Mouse (Mus musculus): ENCODE data around the gene Ugt1a7c. TPM values are rescaled to one million over a fixed set of nuclear protein-coding genes. Genes with fewer than 3 reads are reported as not detected.
"Not testable (repeated sequence)": the region's sequence is repeated elsewhere in the genome, so short reads cannot be mapped to it uniquely, and the experiment has no call there.

Ugt1a7c gene
- polyA plus RNA-seq (2012; ENCODE audit: insufficient read depth, insufficient read length, low replicate concordance, missing spikeins): not detected in 2 replicates

DNA sequence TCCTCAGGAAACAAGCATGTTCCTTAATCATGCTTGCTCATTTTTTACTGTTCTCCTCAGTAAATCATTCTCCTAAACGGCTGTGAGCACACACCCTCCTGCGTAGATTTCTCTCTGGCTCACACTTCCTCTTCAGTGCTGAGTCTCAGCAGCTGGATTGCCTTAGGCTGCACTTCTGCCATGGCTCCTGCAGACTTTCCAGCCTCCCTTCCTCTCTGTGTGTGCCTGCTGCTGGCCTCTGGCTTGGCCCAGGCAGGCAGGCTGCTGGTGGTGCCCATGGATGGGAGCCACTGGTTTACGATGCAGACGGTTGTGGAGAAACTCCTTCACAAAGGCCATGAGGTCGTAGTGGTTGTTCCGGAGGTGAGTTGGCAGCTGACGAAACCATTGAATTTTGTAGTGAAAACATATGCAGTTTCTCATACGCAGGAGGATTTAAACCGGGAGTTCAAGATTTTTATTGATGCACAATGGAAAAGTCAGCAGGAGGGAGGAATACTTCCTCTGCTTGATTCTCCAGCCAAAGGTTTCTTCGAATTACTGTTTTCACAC, at the start of gene Ugt1a7c:
TSS of gene Ugt1a7c (plus strand) at position 122 of the 552 bp plus-strand sequence.
- Histone ChIP-seq H3K4me1 (ENCODE audit: control insufficient read depth, insufficient read depth, low read length) (no peaks in the 10 kb centered on the region), H3K27ac (ENCODE audit: insufficient read depth, low read depth, low read length) (no peak within 1 kb of the TSS), H3K4me3 (ENCODE audit: insufficient read depth, low read depth, low read length) (no peak within 1 kb of the TSS)
- 48% methylated on average over 10 of the region's 10 CpGs for WGBS
- TF ChIP-seq CTCF (IDR thresholded peaks at IDR 0.05; ENCODE audit: insufficient read depth, low read depth, low read length) (no peak), POLR2A (IDR thresholded peaks at IDR 0.05; ENCODE audit: insufficient read depth, low read depth, low read length) (no peak)

DNA sequence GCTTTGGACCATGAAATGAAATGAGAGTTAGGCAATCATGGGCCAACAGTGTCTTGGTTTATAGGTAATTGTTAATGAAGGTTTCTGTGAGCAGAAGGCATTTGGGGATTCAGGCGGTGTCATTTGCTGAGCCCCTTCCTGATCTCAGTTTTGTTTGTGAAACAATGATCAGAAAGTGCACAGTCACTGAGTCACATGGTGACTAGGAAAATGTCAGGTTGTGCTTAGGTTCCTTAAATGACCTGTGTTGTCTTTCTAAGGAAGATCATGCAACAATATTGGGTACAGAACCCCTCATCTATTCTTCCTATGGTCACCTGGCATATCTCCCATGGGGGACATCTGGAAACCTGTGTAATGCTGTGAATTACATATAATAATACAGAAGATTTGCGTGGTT, 47.5 kb upstream of the Ugt1a7c start:
- not testable (repeated sequence) for H3K27ac ChIP-seq (ENCODE audit: insufficient read depth, low read depth, low read length)

DNA sequence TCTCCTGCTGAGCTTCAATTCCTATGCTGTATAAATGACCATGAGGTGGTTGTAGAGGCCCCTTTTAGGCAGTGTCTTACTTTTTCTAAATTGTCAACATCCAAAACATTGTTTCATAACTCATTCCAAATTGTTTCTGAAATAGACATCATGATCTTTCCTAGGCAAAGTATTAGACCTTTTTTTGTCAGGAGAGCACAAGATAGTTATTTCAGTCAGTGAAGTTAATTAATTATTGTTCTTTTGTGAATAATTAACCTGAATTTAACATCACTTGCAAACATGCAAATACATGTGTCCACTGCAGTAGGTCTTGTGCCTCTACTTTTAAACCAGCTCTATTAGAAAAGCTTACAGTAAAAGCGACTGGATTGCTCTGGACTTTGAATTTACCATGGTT, 39.8 kb upstream of the Ugt1a7c start, which contains the start of gene Ugt1a10:
TSS of gene Ugt1a10 (plus strand) at position 301 of the 400 bp plus-strand sequence.
- no peaks in the 10 kb centered on the region for H3K4me1 ChIP-seq (ENCODE audit: control insufficient read depth, insufficient read depth, low read length)
- H3K4me3 ChIP-seq (ENCODE audit: insufficient read depth, low read depth, low read length): no peak within 1 kb of the TSS
- H3K27ac ChIP-seq (ENCODE audit: insufficient read depth, low read depth, low read length): no peak within 1 kb of the TSS
- no peak for TF ChIP-seq CTCF (IDR thresholded peaks at IDR 0.05; ENCODE audit: insufficient read depth, low read depth, low read length)
- TF ChIP-seq POLR2A (IDR thresholded peaks at IDR 0.05; ENCODE audit: insufficient read depth, low read depth, low read length): no peak
- WGBS: 92% methylated on average over 1 of the region's 1 CpGs

More for the DNA sequence above, 47.5 kb upstream of the Ugt1a7c start:
- WGBS: 92% methylated on average over 2 of the region's 2 CpGs
- not testable (repeated sequence) for H3K4me3 ChIP-seq (ENCODE audit: insufficient read depth, low read depth, low read length); H3K4me1 ChIP-seq (ENCODE audit: control insufficient read depth, insufficient read depth, low read length)

DNA sequence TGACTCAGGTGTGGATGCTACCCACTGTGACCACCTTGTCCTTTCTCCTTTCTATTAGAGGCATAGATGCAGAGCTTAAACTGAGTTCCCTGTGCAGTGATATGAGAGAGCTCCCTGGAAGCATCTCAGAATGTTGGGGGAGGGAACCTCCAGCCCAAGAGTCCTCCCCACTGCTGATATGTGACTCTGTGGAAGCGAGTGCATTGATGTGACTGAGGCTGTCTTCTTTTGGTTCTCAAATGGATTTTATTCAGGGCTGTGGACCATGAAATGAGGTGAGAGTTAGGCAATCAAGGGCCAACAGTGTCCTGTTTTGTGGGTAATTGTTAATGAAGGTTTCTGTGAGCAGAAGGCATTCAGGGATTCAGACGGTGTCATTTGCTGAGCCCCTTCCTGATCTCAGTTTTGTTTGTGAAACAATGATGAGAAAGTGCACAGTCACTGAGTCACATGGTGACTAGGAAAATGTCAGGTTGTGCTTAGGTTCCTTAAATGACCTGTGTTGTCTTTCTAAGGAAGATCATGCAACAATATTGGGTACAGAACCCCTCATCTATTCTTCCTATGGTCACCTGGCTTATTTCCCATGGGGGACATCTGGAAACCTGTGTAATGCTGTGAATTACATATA, 28.3 kb upstream of the Ugt1a7c start:
- not testable (repeated sequence) for H3K4me1 ChIP-seq (ENCODE audit: control insufficient read depth, insufficient read depth, low read length); H3K27ac ChIP-seq (ENCODE audit: insufficient read depth, low read depth, low read length); H3K4me3 ChIP-seq (ENCODE audit: insufficient read depth, low read depth, low read length)
- 30% methylated on average over 1 of the region's 2 CpGs for WGBS

DNA sequence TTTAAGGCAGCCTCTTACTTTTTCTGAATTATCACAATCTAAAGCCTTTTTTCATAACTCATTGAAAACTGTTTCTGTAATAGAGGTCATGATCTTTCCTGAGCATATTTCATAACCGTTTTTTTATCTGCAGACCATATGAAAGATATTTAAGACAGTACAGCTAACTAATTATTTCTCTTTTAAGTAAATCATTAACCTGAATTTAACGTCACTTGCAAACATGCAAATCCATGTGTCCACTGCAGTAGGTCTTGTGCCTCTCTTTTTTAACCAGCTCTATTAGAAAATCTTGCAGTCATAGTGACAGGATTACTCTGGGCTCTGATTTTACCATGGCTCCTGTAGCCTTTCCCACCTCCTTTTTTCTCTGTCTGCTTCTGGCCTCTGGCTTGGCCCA, 24.4 kb upstream of the Ugt1a7c start, which contains the start of gene Ugt1a9:
TSS of gene Ugt1a9 (plus strand) at position 306 of the 400 bp plus-strand sequence.
- H3K4me1 ChIP-seq (ENCODE audit: control insufficient read depth, insufficient read depth, low read length): no peaks in the 10 kb centered on the region
- no peak within 1 kb of the TSS for H3K27ac ChIP-seq (ENCODE audit: insufficient read depth, low read depth, low read length)
- H3K4me3 ChIP-seq (ENCODE audit: insufficient read depth, low read depth, low read length): no peak within 1 kb of the TSS
- no peak for TF ChIP-seq CTCF (IDR thresholded peaks at IDR 0.05; ENCODE audit: insufficient read depth, low read depth, low read length)
- no peak for TF ChIP-seq POLR2A (IDR thresholded peaks at IDR 0.05; ENCODE audit: insufficient read depth, low read depth, low read length)
- WGBS: 77% methylated on average over 2 of the region's 2 CpGs

DNA sequence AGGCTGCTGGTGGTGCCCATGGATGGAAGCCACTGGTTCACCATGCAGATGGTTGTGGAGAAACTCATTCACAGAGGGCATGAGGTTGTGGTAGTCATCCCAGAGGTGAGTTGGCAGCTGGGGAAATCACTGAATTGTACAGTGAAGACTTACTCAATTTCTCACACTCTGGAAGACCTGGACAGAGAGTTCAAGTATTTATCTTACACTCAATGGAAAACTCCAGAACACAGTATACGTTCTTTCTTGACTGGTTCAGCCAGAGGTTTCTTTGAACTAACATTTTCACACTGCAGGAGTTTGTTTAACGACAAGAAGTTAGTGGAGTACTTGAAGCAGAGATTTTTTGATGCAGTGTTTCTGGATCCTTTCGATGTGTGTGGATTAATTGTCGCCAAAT, 24.0 kb upstream of the Ugt1a7c start:
- Histone ChIP-seq H3K4me3 (ENCODE audit: insufficient read depth, low read depth, low read length) (no peak overlapping the region), H3K27ac (ENCODE audit: insufficient read depth, low read depth, low read length) (no peak overlapping the region), H3K4me1 (ENCODE audit: control insufficient read depth, insufficient read depth, low read length) (no peaks in the 10 kb centered on the region)
- 81% methylated on average over 4 of the region's 4 CpGs for WGBS
- TF ChIP-seq CTCF (IDR thresholded peaks at IDR 0.05; ENCODE audit: insufficient read depth, low read depth, low read length) (no peak), POLR2A (IDR thresholded peaks at IDR 0.05; ENCODE audit: insufficient read depth, low read depth, low read length) (no peak)

DNA sequence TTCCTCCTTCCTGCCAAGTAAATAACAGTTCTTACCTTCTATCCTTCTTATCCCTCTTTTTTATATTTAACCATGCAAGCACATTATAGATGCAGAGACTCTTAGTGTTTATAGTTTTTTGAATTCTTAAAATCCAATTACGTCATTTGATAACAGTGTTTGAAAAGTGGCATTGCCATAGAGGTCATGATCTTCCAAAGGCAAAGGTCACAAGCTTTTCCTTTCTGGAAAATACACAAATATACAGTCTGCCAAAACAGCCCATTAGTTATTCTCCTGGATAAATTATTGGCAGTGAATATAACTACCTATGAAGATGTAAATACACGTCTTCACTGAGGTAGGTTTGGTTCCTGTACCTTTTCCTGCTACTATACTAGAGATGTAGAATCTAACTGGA, 20.4 kb upstream of the Ugt1a7c start:
- no peak overlapping the region for H3K4me3 ChIP-seq (ENCODE audit: insufficient read depth, low read depth, low read length)
- TF ChIP-seq POLR2A (IDR thresholded peaks at IDR 0.05; ENCODE audit: insufficient read depth, low read depth, low read length) (no peak), CTCF (IDR thresholded peaks at IDR 0.05; ENCODE audit: insufficient read depth, low read depth, low read length) (no peak)
- WGBS: 94% methylated on average over 2 of the region's 2 CpGs
- no peak overlapping the region for H3K27ac ChIP-seq (ENCODE audit: insufficient read depth, low read depth, low read length)
- no peaks in the 10 kb centered on the region for H3K4me1 ChIP-seq (ENCODE audit: control insufficient read depth, insufficient read depth, low read length)

DNA sequence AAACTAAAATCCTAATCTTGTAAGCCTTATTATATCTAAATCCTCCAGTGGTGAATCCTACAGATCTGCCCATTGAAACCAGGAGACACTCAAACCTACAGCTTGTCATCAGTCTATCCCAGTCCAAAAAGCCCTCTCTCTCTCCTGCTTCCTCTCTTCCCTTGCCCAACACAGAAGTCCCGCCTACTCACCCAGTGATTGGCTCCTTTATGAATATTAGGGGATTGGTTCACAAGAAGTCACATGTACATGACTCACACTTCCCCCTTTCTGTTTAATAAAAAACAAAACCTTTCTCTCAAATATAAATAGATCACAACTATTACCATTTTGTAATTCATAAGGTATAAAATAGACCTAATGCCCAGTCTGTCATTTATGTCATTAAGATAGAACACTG, 17.7 kb upstream of the Ugt1a7c start:
- H3K27ac ChIP-seq (ENCODE audit: insufficient read depth, low read depth, low read length): no peak overlapping the region
- no peaks in the 10 kb centered on the region for H3K4me1 ChIP-seq (ENCODE audit: control insufficient read depth, insufficient read depth, low read length)
- WGBS: 91% methylated on average over 1 of the region's 1 CpGs
- no peak overlapping the region for H3K4me3 ChIP-seq (ENCODE audit: insufficient read depth, low read depth, low read length)
- TF ChIP-seq POLR2A (IDR thresholded peaks at IDR 0.05; ENCODE audit: insufficient read depth, low read depth, low read length): no peak
- TF ChIP-seq CTCF (IDR thresholded peaks at IDR 0.05; ENCODE audit: insufficient read depth, low read depth, low read length): no peak

DNA sequence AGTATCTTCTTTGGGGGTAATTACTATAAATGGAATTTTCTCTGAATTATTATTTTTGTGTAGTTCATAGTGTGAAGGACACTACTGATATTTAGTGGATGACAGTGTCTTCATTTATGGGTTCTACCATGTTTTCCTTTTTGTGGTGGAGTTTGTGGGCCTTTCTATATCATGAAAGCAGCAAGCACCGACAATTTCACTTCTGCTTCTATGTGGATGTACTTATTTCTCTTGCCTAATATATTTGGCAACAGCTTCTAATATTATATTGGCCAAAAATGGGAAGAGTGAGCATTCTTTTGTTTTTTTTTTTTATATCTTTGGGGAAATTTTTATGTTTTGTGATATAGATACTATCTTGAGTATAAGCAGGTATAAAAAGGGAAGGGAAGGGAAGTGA, 13.2 kb upstream of the Ugt1a7c start:
- TF ChIP-seq CTCF (IDR thresholded peaks at IDR 0.05; ENCODE audit: insufficient read depth, low read depth, low read length) (no peak), POLR2A (IDR thresholded peaks at IDR 0.05; ENCODE audit: insufficient read depth, low read depth, low read length) (no peak)
- Histone ChIP-seq H3K4me3 (ENCODE audit: insufficient read depth, low read depth, low read length) (no peak overlapping the region), H3K27ac (ENCODE audit: insufficient read depth, low read depth, low read length) (no peak overlapping the region), H3K4me1 (ENCODE audit: control insufficient read depth, insufficient read depth, low read length) (no peaks in the 10 kb centered on the region)
- 93% methylated on average over 1 of the region's 1 CpGs for WGBS
